Mouse (Mus musculus): ENCODE measurements around the gene Rpl27. TPM values are rescaled to one million over a fixed set of nuclear protein-coding genes. Genes with fewer than 3 reads are reported as not detected.

Gene Rpl27
- total and polyA plus RNA-seq, 3 experiments = 909 to 5,728 (median 3,039) TPM

DNA sequence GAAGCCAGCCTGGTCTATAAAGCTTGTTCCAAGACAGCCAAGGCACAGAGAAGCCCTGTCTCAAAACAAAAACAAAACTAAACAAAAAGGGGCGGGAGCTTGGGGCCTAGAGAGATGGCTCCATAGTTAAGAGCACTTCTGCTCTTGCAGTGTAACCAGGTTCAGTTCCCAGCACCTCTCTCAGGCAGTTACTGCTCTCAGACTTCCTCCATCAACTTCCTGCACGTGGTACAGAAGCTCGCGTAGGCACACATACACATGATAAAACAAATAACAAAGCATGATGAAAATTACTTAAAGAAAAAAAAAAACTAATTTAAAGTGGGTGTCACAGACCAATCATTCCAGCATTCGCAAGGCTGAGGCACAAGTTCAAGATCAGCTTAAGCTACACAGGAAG lies 21.9 kb upstream of the Rpl27 start:
- Histone ChIP-seq H3K79me2 (replicated peaks; ENCODE audit: control insufficient read depth, extremely low read depth, insufficient read depth, poor library complexity, severe bottlenecking) (peaks cover 12% of the 10 kb centered on the region), H3K4me1 (ENCODE audit: control insufficient read depth in 1 of 2, insufficient read depth in 2 of 2) (peaks cover 7 to 39% of the 10 kb centered on the region in 2 experiments), H3K36me3 (replicated peaks in 1 of 2; ENCODE audit: control insufficient read depth in 1 of 2, insufficient read depth in 1 of 2, low read length in 1 of 2) (no peaks in the 10 kb centered on the region), H3K9ac (ENCODE audit: insufficient read depth, low read depth) (no peak overlapping the region), H3K4me3 (replicated peaks in 1 of 3; ENCODE audit: low read depth in 2 of 3, low read length in 2 of 3, poor library complexity in 1 of 3) (no peak overlapping the region), H3K4me2 (ENCODE audit: insufficient read depth, low read depth, poor library complexity, severe bottlenecking) (no peak overlapping the region), H3K27me3 (replicated peaks) (no peaks in the 10 kb centered on the region), H3K9me3 (replicated peaks; ENCODE audit: low read length) (no peaks in the 10 kb centered on the region), H3K27ac (ENCODE audit: insufficient read depth, low read depth) (no peak overlapping the region)
- TF ChIP-seq TCF12 (IDR thresholded peaks at IDR 0.05; ENCODE audit: low read depth, low read length) (no peak), MYC (IDR thresholded peaks at IDR 0.05; ENCODE audit: low read depth, low read length) (no peak), MAZ (IDR thresholded peaks at IDR 0.05; ENCODE audit: low read depth, low read length) (no peak), USF1 (IDR thresholded peaks at IDR 0.05; ENCODE audit: low read depth, low read length) (no peak), ZC3H11A (IDR thresholded peaks at IDR 0.05; ENCODE audit: low read depth, low read length) (no peak), NRF1 (IDR thresholded peaks at IDR 0.05; ENCODE audit: low read depth, low read length) (no peak), JUN (IDR thresholded peaks at IDR 0.05; ENCODE audit: insufficient read depth, low read depth, low read length) (no peak), IRF4 (IDR thresholded peaks at IDR 0.05; ENCODE audit: low read depth, low read length) (no peak), MAX (IDR thresholded peaks at IDR 0.05; ENCODE audit: low read length) (no peak), RCOR1 (conservative IDR thresholded peaks at IDR 0.05; ENCODE audit: low read depth, low read length) (no peak)
- DNase-seq (ENCODE audit: extremely low read depth) = no peak
- dilution Hi-C loops (cut with MboI; ENCODE audit: extremely low pct_ligation_motif_present, extremely low pct_unique_long_range_greater_than_20kb, low sequenced_read_pairs) (no loop called here), in situ Hi-C loops (cut with MboI; ENCODE audit: low pct_ligation_motif_present, low pct_unique_long_range_greater_than_20kb, low sequenced_read_pairs) (no loop called here)

DNA sequence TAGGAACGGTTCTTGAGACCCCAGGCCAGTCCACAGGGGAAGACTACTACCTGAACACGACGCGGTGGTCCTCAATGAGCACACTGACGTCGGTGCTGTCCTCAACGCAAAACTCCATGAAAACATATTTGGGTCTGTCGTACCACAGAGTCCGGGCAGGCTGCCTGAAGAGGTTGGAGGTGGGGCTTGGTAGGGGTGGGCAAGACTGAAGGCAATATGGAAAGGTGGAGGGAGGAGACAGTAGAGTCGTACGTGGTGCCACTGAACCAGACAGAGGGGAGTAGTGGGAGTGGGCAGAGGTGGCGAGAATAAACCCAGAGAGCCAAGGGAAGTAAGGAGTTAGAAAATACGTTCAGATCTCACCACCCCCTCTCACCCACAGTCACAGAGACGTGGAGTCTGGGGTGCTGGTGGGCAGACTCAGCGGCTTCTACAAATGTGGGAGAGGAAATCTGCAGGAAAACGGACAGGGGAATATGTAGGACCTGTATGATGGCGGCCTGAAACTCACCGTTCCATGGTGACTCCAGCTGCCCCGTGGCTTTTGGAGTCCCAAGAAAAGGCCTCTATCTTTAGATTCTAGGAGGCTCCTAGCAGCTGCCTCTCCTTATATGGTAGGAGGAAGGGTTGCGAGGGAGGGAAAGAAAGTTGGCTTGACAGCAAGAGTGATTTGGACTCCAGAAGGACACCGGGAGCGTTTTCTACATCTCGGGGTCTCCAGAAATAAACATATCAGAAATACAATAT lies 17.8 kb upstream of the Rpl27 start, which contains the start of gene Gm27029:
Gm27029 (minus strand) TSS at position 692 of the 747 bp plus-strand sequence.
- TF ChIP-seq SIN3A (IDR thresholded peaks at IDR 0.05; ENCODE audit: low read length) = no peak
- TF ChIP-seq MAFK (IDR thresholded peaks at IDR 0.05; ENCODE audit: insufficient replicate concordance, low read length) = no peak
- 0 out of 2 replicates have a peak, but pooled peaks have one; percentile 6 for TF ChIP-seq MEF2A (IDR thresholded peaks at IDR 0.05; ENCODE audit: borderline replicate concordance, low read depth, low read length)
- 0 out of 2 replicates have a peak, but pooled peaks have one; percentile 28 for TF ChIP-seq MAZ (IDR thresholded peaks at IDR 0.05; ENCODE audit: low read depth, low read length)
- no peak for TF ChIP-seq HCFC1 (IDR thresholded peaks at IDR 0.05; ENCODE audit: low read depth, low read length)
- TF ChIP-seq KAT2A (IDR thresholded peaks at IDR 0.05; ENCODE audit: insufficient replicate concordance, low read length) = 0 out of 2 replicates have a peak, but pooled peaks have one; percentile 24
- TF ChIP-seq MXI1 (IDR thresholded peaks at IDR 0.05; ENCODE audit: low read depth, low read length) = no peak
- no peak for TF ChIP-seq CHD2 (IDR thresholded peaks at IDR 0.05; ENCODE audit: low read length)
- peak within 1 kb of the TSS; percentile 29 for H3K27ac ChIP-seq (ENCODE audit: insufficient read depth, low read depth)
- dilution Hi-C loops (cut with MboI; ENCODE audit: extremely low pct_ligation_motif_present, extremely low pct_unique_long_range_greater_than_20kb, low sequenced_read_pairs) (no loop called here), in situ Hi-C loops (cut with MboI; ENCODE audit: low pct_ligation_motif_present, low pct_unique_long_range_greater_than_20kb, low sequenced_read_pairs) (no loop called here)
- H3K79me2 ChIP-seq (replicated peaks; ENCODE audit: control insufficient read depth, extremely low read depth, insufficient read depth, poor library complexity, severe bottlenecking) = peaks cover 7% of the 10 kb centered on the region
- H3K4me2 ChIP-seq (ENCODE audit: insufficient read depth, low read depth, poor library complexity, severe bottlenecking) = peak within 1 kb of the TSS; percentile 87
- DNase-seq (ENCODE audit: extremely low read depth) = peak; percentile 17
- H3K9ac ChIP-seq (ENCODE audit: insufficient read depth, low read depth) = peak within 1 kb of the TSS; percentile 60
- no peaks in the 10 kb centered on the region for H3K27me3 ChIP-seq (replicated peaks)
- peak within 1 kb of the TSS; percentile 78 to 92 (median 80) for H3K4me3 ChIP-seq (replicated peaks in 1 of 3; ENCODE audit: low read depth in 2 of 3, low read length in 2 of 3, poor library complexity in 1 of 3)
- H3K36me3 ChIP-seq (replicated peaks in 1 of 2; ENCODE audit: control insufficient read depth in 1 of 2, insufficient read depth in 1 of 2, low read length in 1 of 2) = peaks cover 0 to 17% of the 10 kb centered on the region in 2 experiments
- no peaks in the 10 kb centered on the region for H3K9me3 ChIP-seq (replicated peaks; ENCODE audit: low read length)
- H3K4me1 ChIP-seq (ENCODE audit: control insufficient read depth in 1 of 2, insufficient read depth in 2 of 2) = peaks cover 11 to 43% of the 10 kb centered on the region in 2 experiments
